In the genomic region with DNA sequence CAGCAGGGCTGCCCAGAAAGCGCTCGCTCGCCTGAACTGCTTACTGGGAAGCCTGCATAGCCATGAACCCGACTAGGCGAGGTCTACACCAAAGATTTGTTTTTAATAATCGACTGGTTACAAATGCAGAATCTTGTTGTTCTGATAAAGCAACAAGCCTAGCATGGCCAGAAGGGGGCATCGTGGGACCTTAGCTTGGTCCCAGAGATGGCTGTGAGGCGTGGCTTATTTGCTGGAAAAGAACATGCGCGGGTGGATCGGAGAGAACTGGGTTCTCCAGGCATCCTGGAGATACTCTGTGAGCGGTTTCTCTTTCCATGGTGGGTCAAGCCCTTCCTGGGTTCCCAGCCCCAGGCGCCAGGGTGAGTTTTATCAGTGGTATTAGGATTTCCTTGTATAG, we compare ENCODE assay signal across 9 mouse cellular contexts. TPM values are rescaled to one million over a fixed set of nuclear protein-coding genes. Genes with fewer than 3 reads are reported as not detected.
DNase-seq lines count a peak whose midpoint lies in the region; ATAC-seq and TF ChIP-seq lines count a peak whose summit lies in the region.
"Had no signal": no experiment of that assay in that cellular context is flagged by ENCODE, and none has a peak within 500 bp of the region (broad histone marks: within the 10 kb centered on the region; RNA-seq: fewer than 3 reads in every experiment).

No protein-coding gene starts in this region.

- TF ChIP-seq CTCF in cortical plate, adult 2 months (IDR thresholded peaks at IDR 0.05; ENCODE audit: extremely low read depth, insufficient read depth, low read length) = peak; percentile 73
- peak; percentile 76 for TF ChIP-seq CTCF in midbrain, postnatal 0 days (IDR thresholded peaks at IDR 0.05)

- TF ChIP-seq POLR2A in cortical plate, adult 2 months (IDR thresholded peaks at IDR 0.05; ENCODE audit: extremely low read depth, insufficient read depth, low read length) = peak; percentile 37; the same call in 1 of the 2 replicates

- peaks cover 2% of the 10 kb centered on the region; the same call in 1 of the 2 replicates for H3K4me1 ChIP-seq in cortical plate, adult 2 months (ENCODE audit: control insufficient read depth, insufficient read depth, low read length)
- no peaks in the 10 kb centered on the region for H3K4me1 ChIP-seq in midbrain, postnatal 0 days (ENCODE audit: insufficient read depth, low read length)

- H3K27ac ChIP-seq in cortical plate, adult 2 months (ENCODE audit: insufficient read depth, low read length) = no peak overlapping the region
- H3K27ac ChIP-seq in midbrain, postnatal 0 days (ENCODE audit: low read depth, low read length) = no peak overlapping the region

- H3K36me3 ChIP-seq in midbrain, postnatal 0 days (ENCODE audit: insufficient read depth, low read length) = no peaks in the 10 kb centered on the region
- H3K36me3 ChIP-seq: G1E had no signal

- no peak overlapping the region for H3K4me2 ChIP-seq in midbrain, postnatal 0 days (ENCODE audit: low read depth, low read length, poor library complexity, severe bottlenecking)

- no peak overlapping the region for H3K9ac ChIP-seq in midbrain, postnatal 0 days (replicated peaks; ENCODE audit: low read length, poor library complexity, severe bottlenecking)

- DNase-seq in gastrocnemius, adult 18-20 months (ENCODE audit: low spot score) = peak; percentile 6
- no peak for DNase-seq in gastrocnemius, postnatal 36 days
- DNase-seq in Muller cell, postnatal 12 days (ENCODE audit: inconsistent ontology term) = peak; percentile 39
- DNase-seq in heart, postnatal 10 days = peak; percentile 35 to 55
- peak; percentile 62 to 64 for DNase-seq in layer of hippocampus, postnatal 36 days
- peak; percentile 75 for DNase-seq in midbrain, postnatal 0 days (ENCODE audit: low spot score)
- DNase-seq in c-Kit-positive CD71-positive TER-119-positive erythroid progenitor cells, embryonic 14.5 days (ENCODE audit: low spot score) = no peak

- H3K27me3 ChIP-seq in midbrain, postnatal 0 days (ENCODE audit: insufficient read depth, low read length) = no peaks in the 10 kb centered on the region

- no peak for ATAC-seq in midbrain, postnatal 0 days (ENCODE audit: low FRiP score)

- 36% methylated on average over 13 of the region's 13 CpGs for WGBS in midbrain, postnatal 0 days

- no peak overlapping the region; the same call in 1 of the 2 replicates for H3K4me3 ChIP-seq in cortical plate, adult 2 months (ENCODE audit: insufficient read depth, low read length)
- H3K4me3 ChIP-seq in midbrain, postnatal 0 days (ENCODE audit: low read depth, low read length) = no peak overlapping the region

- no peaks in the 10 kb centered on the region for H3K9me3 ChIP-seq in midbrain, postnatal 0 days (ENCODE audit: low read length)
- H3K9me3 ChIP-seq: G1E had no signal

- intact Hi-C loops in gastrocnemius, postnatal 36 days (cut with DNase I) = no loop called here
- intact Hi-C loops in heart, postnatal 10 days (cut with DNase I) = no loop called here

RNA-seq across cellular contexts. Expression of gene Mobp, which starts 35.0 kb away (rescaled TPM):
- not detected for total RNA-seq in gastrocnemius, adult 18-20 months (2021)
- not detected for total RNA-seq in gastrocnemius, postnatal 36 days (2021)
- polyA plus RNA-seq in cortical plate, adult 2 months (2012; rRNA removed) = 1,050 and 1,403 TPM in 2 replicates
- total RNA-seq in heart, postnatal 10 days (2021) = not detected
- total RNA-seq in layer of hippocampus, postnatal 36 days (2021) = 100 to 1,000 TPM; 456 to 539 TPM
- total RNA-seq in midbrain, postnatal 0 days (2014; rRNA removed) = 1.4 TPM in 1 of 2 replicates, not detected in the other
- 0.15 and 0.16 TPM in 2 replicates for polyA plus RNA-seq in midbrain, postnatal 0 days (2015; fragmentation: Nextera tagmentation; extraction: Ambion mirVana)
- polyA plus RNA-seq: G1E had no signal

RNA-seq across cellular contexts. Expression of gene Rpsa, which starts 57.0 kb away (rescaled TPM):
- 100 to 1,000 TPM; 401 to 460 TPM for total RNA-seq in gastrocnemius, adult 18-20 months (2021)
- 100 to 1,000 TPM; 366 to 400 TPM for total RNA-seq in gastrocnemius, postnatal 36 days (2021)
- polyA plus RNA-seq in cortical plate, adult 2 months (2012; rRNA removed) = 945 and 968 TPM in 2 replicates
- total RNA-seq in heart, postnatal 10 days (2021) = 100 to 1,000 TPM; 624 to 658 TPM
- 100 to 1,000 TPM; 428 to 437 TPM for total RNA-seq in layer of hippocampus, postnatal 36 days (2021)
- total RNA-seq in midbrain, postnatal 0 days (2014; rRNA removed) = 1,524 and 1,627 TPM in 2 replicates
- polyA plus RNA-seq in midbrain, postnatal 0 days (2015; fragmentation: Nextera tagmentation; extraction: Ambion mirVana) = 876 and 966 TPM in 2 replicates

Comparison
In these comparisons a context has a peak if more than half of its experiments do, and no peak if none do; other contexts are left out.
1. DNase-seq: peak in gastrocnemius, adult 18-20 months (single experiment), Muller cell, postnatal 12 days (single experiment), heart, postnatal 10 days (2 of 2), layer of hippocampus, postnatal 36 days (2 of 2) and midbrain, postnatal 0 days (single experiment); none in gastrocnemius, postnatal 36 days (0 of 2) and c-Kit-positive CD71-positive TER-119-positive erythroid progenitor cells, embryonic 14.5 days (single experiment).
2. RNA of gene Mobp, which starts 35.0 kb away (total RNA-seq): 456 to 539 TPM in layer of hippocampus, postnatal 36 days; 1.4 TPM in midbrain, postnatal 0 days, not detected in gastrocnemius, adult 18-20 months, not detected in gastrocnemius, postnatal 36 days and not detected in heart, postnatal 10 days; every median in the first group is over 100 times any median in the second.